ENCODE assay signal across 9 mouse cellular contexts in the genomic region with DNA sequence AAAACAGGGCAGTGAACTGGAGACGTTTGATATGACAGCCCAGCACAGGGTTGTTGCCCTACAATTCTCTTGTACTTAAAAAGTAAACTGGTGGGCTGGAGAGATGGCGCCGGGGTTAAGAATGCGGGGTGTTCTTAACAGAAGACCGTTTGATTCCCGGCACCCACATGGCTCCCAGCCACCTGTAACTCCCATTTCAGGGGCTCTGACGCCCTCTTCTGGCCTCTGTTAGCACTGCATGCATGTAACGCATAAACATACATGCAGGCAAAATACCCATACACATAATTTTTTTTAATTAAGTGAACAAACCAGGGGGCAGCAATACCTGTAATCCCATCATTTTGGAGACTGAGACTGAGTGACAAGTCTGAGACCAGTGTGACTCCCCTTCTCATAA. TPM values are rescaled to one million over a fixed set of nuclear protein-coding genes. Genes with fewer than 3 reads are reported as not detected.
DNase-seq lines count a peak whose midpoint lies in the region; ATAC-seq lines count a peak whose summit lies in the region.
"Had no signal": no experiment of that assay in that cellular context is flagged by ENCODE, and none has a peak within 500 bp of the region (broad histone marks: within the 10 kb centered on the region; RNA-seq: fewer than 3 reads in every experiment).

No protein-coding gene starts in this region.

- peaks cover 37% of the 10 kb centered on the region for H3K4me1 ChIP-seq in forebrain, embryonic 16.5 days (replicated peaks; ENCODE audit: control insufficient read depth, insufficient read depth, low read length)
- H3K4me1 ChIP-seq in neural tube, embryonic 13.5 days (replicated peaks), result peaks cover 70% of the 10 kb centered on the region

- no peak overlapping the region for H3K4me2 ChIP-seq in forebrain, embryonic 16.5 days (ENCODE audit: low read length)
- H3K4me2 ChIP-seq in neural tube, embryonic 13.5 days, result 0 out of 2 replicates have a peak overlapping the region, but pooled peaks have one; percentile 61

- H3K27ac ChIP-seq in forebrain, embryonic 16.5 days (ENCODE audit: low read length), result peak overlapping the region; percentile 95
- H3K27ac ChIP-seq in neural tube, embryonic 13.5 days (replicated peaks), result peak overlapping the region; percentile 97
- H3K27ac ChIP-seq: lung, embryonic 15.5 days had no signal

- H3K4me3 ChIP-seq in forebrain, embryonic 16.5 days (replicated peaks; ENCODE audit: low read length), result no peak overlapping the region
- H3K4me3 ChIP-seq in neural tube, embryonic 13.5 days, result no peak overlapping the region

- H3K9me3 ChIP-seq in forebrain, embryonic 16.5 days (ENCODE audit: control insufficient read depth, low read length), result no peaks in the 10 kb centered on the region
- no peaks in the 10 kb centered on the region for H3K9me3 ChIP-seq in neural tube, embryonic 13.5 days
- H3K9me3 ChIP-seq: lung, embryonic 15.5 days had no signal

- peak; percentile 42 to 59 for DNase-seq in left cerebral cortex, postnatal 14 days (ENCODE audit: low spot score in 2 of 2)
- DNase-seq in left cerebral cortex, adult 18-20 months (ENCODE audit: low spot score in 2 of 2), result no peak
- peak; percentile 82 for DNase-seq in R1 (ENCODE audit: low read depth, low spot score)
- DNase-seq in cerebellum, adult 9-11 months, result no peak
- no peak for DNase-seq in adrenal gland, postnatal 4 days (ENCODE audit: low spot score in 2 of 2)

- WGBS in forebrain, embryonic 16.5 days, result 79% methylated on average over 8 of the region's 8 CpGs
- WGBS in neural tube, embryonic 13.5 days, result 69% methylated on average over 8 of the region's 8 CpGs

- no peaks in the 10 kb centered on the region for H3K36me3 ChIP-seq in forebrain, embryonic 16.5 days (ENCODE audit: control insufficient read depth, insufficient read depth)
- no peaks in the 10 kb centered on the region for H3K36me3 ChIP-seq in neural tube, embryonic 13.5 days
- H3K36me3 ChIP-seq: lung, embryonic 15.5 days had no signal

- no peak for ATAC-seq in forebrain, embryonic 16.5 days
- no peak for ATAC-seq in neural tube, embryonic 13.5 days (ENCODE audit: low read depth)
- ATAC-seq: intestine, embryonic 16.5 days had no signal

- no peaks in the 10 kb centered on the region for H3K27me3 ChIP-seq in forebrain, embryonic 16.5 days (replicated peaks; ENCODE audit: control insufficient read depth, insufficient read depth, low read length)
- H3K27me3 ChIP-seq in neural tube, embryonic 13.5 days, result peaks cover under 1% of the 10 kb centered on the region; the same call in 1 of the 2 replicates

- intact Hi-C loops in left cerebral cortex, postnatal 14 days (cut with DNase I), result no loop called here

- H3K9ac ChIP-seq in forebrain, embryonic 16.5 days (replicated peaks; ENCODE audit: low read depth, low read length), result no peak overlapping the region
- H3K9ac ChIP-seq in neural tube, embryonic 13.5 days, result no peak overlapping the region
- H3K9ac ChIP-seq: lung, embryonic 15.5 days had no signal

RNA-seq across cellular contexts. Expression of a gene that starts 24.4 kb away (rescaled TPM):
- 1 to 10 TPM; 2.2 to 2.9 TPM for total RNA-seq in left cerebral cortex, postnatal 14 days (2021)
- 1 to 10 TPM; 2.4 to 2.6 TPM for total RNA-seq in left cerebral cortex, adult 18-20 months (2021)
- 1.5 and 1.7 TPM in 2 replicates for polyA plus RNA-seq in forebrain, embryonic 16.5 days (2015; fragmentation: Nextera tagmentation; extraction: Ambion mirVana)
- 2.4 and 2.6 TPM in 2 replicates for polyA plus RNA-seq in neural tube, embryonic 13.5 days (2015; fragmentation: Nextera tagmentation; extraction: Ambion mirVana)
- total RNA-seq in adrenal gland, postnatal 4 days (2021), result 1 to 10 TPM; 3.2 to 4.7 TPM

RNA-seq across cellular contexts. Expression of a gene that starts 31.8 kb away (rescaled TPM):
- total RNA-seq in left cerebral cortex, postnatal 14 days (2021), result 1 to 10 TPM; 8.9 to 9.9 TPM
- 1 to 10 TPM; 9.0 to 9.4 TPM for total RNA-seq in left cerebral cortex, adult 18-20 months (2021)
- polyA plus RNA-seq in forebrain, embryonic 16.5 days (2015; fragmentation: Nextera tagmentation; extraction: Ambion mirVana), result 24.6 and 30.2 TPM in 2 replicates
- 20.8 and 31.3 TPM in 2 replicates for polyA plus RNA-seq in neural tube, embryonic 13.5 days (2015; fragmentation: Nextera tagmentation; extraction: Ambion mirVana)
- 10 to 100 TPM; 71.4 to 76.7 TPM for total RNA-seq in adrenal gland, postnatal 4 days (2021)

Comparison
In these comparisons a context has a peak if more than half of its experiments do, and no peak if none do; other contexts are left out.
1. DNase-seq: peak in left cerebral cortex, postnatal 14 days (2 of 2) and R1 (single experiment); none in left cerebral cortex, adult 18-20 months (0 of 2), cerebellum, adult 9-11 months (single experiment) and adrenal gland, postnatal 4 days (0 of 2).
2. RNA of a gene that starts 31.8 kb away (total RNA-seq): 71.4 to 76.7 TPM in adrenal gland, postnatal 4 days; 8.9 to 9.9 TPM in left cerebral cortex, postnatal 14 days and 9.0 to 9.4 TPM in left cerebral cortex, adult 18-20 months; every median in the first group is over 4 times any median in the second.